Mouse (Mus musculus): Measurements from ENCODE around the gene Ap1m2.

Ap1m2 gene

DNA sequence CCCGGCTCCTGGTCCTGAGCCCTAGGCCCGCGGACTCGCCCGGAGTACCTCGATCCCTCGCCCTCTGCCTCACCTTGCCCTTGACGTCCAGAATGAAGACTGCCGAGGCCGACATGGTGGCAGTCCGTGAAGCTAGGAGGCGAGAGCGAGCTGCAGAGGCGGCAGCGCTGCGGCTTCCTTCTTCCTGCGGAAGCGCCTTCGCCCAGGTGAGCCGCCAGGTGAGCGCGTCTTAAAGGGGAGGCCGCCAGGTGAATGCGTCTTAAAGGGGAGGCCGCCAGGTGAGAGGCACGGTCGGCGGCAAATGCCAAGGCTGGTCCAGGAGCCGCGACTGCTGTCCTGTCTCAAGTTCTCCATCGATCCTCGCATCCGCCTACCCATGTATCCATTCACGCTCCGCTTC lies at the start of gene Ap1m2:
Ap1m2 (minus strand) TSS at position 204 of the 400 bp plus-strand sequence.
- no peak for DNase-seq (ENCODE audit: low read depth)

DNA sequence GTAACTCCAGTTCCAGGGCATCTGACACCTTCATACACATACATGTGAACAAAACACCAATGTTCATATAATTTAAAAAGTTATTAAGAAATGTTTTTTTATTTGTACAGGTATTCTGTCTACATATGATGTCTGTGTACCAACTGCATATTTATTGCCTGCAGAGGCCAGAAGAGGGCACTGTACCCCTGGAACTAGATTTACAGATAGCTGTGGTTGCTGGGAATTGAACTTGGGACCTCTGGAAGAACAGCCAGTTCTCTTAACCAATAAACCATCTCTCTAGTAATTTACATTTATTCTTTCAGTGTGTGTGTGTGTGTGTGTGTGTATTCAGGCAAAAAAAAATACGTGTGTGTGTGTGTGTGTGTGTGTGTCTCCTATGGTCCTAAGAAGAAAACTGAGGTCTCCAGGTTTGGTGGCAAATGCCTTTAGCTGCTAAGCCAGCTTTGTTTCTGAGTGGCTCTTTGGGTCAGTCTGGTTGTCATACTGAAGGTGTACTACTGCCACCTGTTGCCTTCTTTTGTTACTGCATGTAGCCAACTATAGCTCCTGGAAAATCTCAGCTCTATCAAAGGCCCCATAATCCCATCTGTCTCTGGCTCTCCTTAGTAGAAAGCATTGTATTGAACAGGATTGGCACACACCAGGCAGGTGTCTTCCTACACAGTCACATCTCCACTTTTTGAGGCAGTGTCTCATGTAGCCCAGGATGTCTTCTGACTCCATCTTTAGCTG lies 45.0 kb upstream of the Ap1m2 start:
- peak; percentile 90 for DNase-seq (ENCODE audit: low read depth)

DNA sequence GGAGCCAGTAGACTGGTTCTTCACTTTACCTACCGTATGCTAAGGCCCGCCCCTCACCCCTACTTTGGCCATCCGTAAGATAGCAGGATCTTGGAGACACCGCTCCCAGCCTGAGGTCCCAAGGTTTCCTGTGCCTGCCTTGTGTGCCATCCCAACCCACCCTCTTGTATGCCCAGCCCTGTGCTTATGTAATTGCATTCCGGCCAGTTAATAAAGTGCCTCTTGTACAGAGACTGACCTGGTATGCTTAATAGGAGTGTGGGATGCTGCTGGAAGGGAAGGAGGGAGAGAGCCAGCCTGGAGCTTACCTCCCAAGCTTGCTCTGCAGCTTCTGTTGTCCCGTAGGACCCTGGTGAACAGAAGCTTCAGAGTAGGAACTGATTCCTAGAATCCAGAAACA lies 42.7 kb upstream of the Ap1m2 start:
- no peak for DNase-seq (ENCODE audit: low read depth)

DNA sequence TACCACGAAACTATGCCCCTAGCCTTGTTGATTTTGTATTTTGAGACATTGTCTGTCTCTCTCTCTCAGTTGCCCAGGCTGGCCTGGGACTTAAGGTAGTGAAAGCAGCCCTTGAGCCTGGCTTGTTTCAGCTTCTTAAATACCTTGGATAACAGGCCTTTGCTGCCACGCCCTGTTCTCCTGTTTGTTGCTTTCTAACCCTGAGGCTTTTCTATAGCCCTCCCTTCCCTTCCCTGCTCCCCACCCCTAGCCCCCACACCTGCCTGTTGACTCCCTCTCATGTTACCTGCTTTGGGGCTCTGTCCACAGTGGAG lies 41.2 kb upstream of the Ap1m2 start:
- no peak for DNase-seq (ENCODE audit: low read depth)

DNA sequence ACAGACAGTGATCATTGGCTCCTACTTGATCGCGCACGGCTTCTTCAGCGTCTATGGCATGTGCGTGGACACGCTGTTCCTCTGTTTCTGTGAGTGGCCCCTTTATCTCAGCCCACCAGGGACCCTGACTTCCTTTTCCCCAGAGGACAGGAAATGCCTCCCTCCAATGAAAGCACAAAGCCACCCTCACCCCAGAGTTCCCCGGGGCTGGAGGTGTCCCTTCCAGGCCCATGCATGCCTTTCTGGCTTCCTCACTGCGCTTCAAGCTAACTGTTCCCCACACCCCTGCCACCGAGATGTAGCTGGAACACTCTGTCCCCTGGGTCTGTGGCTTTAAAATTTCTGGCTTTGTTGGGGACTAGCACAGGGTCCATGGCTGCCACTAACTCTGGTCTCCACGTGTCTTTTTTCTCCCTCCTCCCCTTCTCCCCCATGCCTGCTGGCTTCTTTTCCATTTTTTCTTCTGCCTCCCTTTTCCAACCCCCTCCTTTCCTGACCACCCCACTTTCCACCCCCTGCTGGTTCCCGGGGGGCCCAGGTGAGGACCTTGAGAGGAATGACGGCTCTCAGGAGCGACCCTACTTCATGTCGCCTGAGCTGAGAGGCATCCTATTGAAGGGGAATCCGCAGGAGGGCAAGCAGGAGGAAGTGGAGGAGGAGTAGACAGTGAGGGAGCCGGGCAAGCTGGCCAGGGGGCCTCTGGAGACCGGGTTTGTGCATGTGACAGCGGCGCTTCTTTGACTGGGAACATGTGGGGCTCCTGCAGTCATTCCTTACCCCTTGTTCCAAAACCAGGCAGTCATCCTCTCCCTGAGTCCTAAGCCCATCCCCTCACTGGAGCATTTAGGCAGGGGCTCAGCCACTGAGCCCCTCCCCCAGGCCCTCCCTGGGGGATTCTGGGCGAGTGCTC lies 40.6 kb upstream of the Ap1m2 start:
- no peak for DNase-seq (ENCODE audit: low read depth)

DNA sequence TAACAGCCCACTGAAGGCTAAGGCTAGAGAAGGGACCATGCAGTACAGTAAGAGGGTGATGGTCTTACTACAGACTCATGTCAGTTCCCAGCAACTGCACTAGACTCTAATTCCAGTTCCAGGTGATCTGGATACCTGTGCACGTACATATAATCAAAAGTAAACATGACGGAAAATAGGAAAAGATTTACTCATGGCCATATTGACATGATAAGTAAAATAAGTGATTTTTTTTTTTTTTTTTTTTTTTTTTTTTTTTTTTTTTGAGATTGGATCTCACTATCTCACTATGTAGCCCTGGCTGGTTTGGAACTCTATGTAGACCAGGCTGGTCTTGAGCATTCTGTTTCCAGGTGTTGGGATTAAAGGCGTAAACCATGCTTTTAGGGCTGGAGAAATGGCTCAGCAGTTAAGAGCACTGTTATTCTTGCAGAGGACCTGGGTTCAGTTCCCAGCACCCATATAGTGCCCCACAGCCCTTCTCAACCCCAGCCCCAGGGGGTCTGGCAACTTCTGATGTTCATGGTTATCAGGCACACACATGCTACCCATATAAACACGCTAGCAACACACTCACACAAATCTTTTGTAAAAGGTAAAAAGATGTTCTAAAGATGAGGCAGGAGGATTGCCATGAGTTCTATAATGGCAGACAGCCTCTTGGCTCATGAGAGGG lies 39.7 kb upstream of the Ap1m2 start:
- no peak for DNase-seq (ENCODE audit: low read depth)

DNA sequence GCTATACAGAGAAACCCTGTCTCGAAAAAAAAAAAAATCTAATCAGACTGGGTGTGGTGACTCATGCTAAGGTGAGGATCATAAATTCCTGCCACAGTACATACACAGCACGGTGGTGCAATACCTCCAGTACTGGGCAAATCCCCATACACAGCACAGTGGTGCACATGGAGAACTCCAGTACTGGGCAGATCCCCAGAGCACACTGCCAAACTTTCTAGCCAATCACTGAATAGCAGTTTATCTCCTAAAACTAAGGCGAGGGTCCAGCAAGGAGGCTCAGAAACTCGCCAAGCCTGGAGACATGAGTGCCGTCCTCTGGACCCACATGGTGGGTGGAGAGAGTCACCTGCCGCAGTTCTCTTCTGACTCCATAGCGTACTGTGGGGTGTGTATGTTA lies 39.0 kb upstream of the Ap1m2 start:
- no peak for DNase-seq (ENCODE audit: low read depth)

DNA sequence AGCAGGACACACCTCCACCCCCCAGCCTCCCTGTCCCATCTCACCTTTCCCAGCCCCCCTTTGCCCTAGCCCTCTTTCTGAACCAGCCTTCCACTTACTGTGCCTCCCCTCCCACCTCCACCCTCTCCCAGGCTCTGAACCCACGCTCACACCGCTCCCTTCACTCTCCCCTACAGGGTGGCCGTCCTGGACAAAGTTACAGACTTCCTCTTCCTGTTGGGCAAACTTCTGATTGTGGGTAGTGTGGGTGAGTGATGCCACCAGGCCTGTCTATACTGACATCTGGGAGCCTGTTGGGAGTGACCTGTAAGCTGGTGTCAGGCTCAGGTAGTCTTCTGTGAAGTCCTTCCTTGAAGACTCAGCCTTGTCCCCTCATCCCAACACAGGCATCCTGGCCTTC lies 36.0 kb upstream of the Ap1m2 start:
- no peak for DNase-seq (ENCODE audit: low read depth)

DNA sequence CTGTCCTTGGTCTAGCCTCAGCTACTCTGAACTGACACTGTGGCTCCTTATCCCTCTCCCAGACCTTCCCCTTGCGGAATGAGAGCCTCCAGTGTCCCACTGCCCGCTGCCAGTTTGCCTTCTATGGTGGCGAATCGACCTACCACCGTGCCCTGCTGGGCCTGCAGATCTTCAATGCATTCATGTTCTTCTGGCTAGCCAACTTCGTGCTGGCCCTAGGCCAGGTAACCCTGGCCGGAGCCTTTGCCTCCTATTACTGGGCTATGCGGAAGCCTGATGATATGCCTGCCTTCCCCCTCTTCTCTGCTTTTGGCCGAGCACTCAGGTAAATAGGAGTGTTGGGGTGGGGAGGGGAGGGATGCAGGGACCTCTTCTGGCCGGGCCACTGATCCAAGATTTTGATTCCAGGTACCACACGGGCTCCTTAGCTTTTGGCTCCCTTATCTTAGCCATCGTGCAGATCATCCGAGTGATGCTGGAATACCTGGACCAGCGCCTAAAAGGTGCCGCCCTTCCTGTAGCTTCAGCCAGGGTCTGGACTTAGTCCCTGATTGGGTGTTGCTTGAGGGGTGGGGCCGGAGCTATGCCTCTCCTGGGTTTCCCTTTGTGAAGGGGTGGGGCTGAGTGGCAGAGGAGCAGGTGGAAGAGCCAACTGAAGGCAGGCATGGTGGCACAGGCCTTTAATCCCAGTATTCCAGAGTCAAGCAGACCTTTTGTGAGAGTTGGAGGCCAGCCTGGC lies 34.7 kb upstream of the Ap1m2 start:
- DNase-seq (ENCODE audit: low read depth): no peak

DNA sequence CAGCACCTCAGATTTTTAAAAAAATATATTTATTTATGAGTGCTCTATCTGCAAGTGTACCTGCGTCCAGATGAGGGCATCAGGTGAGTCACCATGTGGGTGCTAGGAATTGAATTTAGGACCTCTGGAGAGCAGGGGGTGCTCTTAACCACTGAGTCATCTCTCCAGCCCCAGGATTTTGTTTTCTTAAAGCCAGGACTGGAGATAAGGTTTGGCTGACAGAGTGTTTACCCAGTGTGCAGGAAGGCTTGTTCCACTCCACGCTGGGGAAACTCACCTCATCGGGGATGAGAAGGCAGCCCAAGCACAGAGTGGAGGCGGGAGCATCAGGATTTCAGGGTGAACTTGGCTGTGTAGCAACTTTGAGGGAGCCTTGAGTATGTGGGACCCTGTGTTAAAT lies 28.3 kb upstream of the Ap1m2 start:
- no peak for DNase-seq (ENCODE audit: low read depth)

DNA sequence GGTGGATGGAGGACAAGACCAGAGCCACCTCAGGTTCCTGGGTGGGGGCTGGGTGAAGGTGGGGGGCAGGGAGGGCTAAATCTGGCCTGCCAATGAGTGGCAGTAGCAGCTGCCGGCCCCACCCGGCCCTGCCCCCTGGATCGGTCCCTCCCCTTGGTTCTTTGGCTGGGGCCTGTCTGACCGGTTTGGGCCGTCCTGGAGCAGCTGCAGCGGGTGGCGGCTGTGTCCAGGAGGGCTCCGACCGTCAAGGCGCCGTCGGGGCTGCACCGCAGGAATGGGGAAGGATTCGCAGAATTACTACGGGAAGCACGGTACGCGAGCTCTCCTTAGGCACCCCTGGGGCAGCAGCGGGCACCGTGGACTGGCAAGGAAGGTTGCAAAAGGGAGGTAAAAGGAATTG lies 25.5 kb upstream of the Ap1m2 start:
- DNase-seq (ENCODE audit: low read depth): no peak

DNA sequence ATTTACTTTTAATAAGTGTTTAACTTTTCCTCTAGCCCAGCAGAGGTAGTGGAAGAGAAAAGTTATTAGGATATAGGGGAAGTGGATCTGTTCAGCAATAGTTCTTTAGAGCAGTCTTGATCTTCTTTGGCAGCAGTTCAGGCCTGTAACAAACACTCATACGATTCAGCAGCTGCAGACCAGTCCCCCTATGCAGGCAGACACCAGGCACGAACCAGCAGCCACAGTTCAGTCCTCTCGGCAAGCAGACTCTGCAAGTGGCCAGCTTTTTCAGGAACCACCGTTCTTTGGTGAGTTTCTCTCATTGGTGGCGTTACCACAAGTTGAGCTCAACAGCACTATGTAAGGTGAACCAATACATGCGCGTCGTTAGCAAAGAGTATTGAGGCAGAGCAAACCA lies 24.4 kb upstream of the Ap1m2 start:
- no peak for DNase-seq (ENCODE audit: low read depth)

DNA sequence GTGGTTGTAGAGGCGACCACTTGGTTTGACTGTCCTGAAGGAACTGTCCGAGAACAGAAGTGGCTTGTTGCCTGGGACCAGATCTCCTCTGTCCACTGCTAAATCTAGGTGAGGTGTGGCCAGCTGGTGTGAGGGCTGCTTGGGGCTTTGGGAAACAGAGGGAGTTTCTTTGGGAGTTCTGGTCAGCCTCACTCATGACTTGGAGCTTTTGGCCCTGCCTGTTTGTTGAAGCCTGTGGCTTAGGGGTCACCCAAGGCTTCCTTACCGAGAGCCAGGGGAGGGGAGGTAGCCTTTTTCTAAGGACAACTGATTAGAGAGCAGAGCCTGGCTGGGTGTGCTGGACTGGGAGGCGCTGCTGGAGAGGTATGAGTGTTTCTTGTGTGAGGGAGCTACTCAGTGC lies 23.3 kb upstream of the Ap1m2 start:
- no peak for DNase-seq (ENCODE audit: low read depth)

DNA sequence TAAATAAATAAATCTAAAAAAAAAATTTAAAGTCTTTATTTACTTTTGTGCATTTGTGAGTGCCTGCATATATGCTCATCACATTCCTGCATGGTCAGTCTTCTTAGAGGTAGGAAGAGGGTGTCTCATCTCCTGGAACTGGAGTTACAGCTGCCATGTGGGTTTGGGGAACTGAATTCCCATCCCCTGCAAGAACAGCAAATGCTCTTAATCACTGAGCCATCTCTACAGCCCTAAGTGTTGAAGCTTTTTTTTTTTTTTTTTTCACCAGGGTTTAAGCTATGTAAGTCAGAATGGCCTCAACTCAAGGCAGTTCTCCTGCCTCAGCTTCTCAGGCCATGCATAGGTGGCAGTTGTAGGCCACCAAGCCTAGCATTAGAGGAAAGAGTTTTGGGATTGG lies 22.6 kb upstream of the Ap1m2 start:
- no peak for DNase-seq (ENCODE audit: low read depth)

DNA sequence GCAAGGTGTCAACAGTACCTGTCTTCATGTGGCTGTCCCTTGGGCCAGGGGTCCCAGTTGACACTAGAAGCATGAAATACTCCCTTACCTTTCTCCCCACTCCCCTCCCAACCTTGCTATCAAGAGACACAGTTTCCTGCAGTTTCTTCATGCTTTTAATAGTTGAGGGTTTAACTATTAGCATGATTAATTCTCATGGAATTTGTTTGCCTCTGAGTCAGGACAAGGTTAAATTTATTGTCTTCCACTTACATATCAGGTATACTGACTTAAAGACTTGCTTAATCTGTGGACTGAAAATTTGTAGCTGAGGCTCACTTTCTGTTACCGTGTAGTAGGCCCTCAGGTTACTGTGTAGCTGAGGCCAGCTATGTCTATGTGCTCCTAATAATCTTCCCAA lies 21.4 kb upstream of the Ap1m2 start:
- DNase-seq (ENCODE audit: low read depth): no peak

DNA sequence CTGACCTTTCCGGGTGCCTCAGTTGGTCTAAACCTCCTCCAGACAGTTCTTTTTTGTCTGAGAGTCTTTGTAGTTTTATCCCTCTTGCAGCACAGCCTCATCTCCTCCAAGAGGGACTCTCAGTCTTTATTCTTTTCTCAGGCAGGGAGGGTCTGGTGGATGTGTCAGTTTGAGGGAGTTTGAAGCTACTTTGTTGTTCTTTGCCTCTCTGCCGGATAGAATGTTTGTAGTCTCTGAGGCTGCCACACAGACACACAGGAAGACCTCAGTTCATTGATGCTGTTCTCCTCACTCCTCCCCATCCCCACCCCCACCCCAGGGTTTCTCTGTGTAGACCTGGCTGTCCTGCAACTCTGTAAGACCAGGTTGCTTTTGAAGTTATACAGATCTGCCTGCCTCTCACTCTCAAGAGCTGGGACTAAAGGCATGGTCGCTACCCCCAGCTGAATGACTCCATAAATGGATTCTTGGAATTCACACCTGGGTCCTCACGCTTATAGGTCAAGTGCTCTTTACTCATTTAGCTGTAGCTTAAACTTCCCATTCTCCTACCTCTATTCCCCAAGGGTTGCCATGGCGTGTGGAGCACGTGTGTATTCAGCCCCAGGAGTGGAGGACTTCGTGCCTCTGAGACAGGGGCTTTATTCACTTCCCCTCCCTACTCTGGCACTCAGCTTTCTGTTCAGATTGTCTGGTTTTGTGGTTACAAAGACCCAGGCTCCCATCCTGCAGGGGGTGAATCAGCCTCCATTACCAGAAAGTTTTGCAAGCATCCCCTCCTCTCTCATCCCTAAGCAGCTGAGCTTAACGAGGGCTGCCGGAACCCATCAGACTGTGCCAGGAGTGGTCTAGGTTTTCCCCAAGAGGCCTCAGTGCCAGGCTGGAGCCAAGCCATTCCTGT lies 20.3 kb upstream of the Ap1m2 start:
- peak; percentile 72 for DNase-seq (ENCODE audit: low read depth)

DNA sequence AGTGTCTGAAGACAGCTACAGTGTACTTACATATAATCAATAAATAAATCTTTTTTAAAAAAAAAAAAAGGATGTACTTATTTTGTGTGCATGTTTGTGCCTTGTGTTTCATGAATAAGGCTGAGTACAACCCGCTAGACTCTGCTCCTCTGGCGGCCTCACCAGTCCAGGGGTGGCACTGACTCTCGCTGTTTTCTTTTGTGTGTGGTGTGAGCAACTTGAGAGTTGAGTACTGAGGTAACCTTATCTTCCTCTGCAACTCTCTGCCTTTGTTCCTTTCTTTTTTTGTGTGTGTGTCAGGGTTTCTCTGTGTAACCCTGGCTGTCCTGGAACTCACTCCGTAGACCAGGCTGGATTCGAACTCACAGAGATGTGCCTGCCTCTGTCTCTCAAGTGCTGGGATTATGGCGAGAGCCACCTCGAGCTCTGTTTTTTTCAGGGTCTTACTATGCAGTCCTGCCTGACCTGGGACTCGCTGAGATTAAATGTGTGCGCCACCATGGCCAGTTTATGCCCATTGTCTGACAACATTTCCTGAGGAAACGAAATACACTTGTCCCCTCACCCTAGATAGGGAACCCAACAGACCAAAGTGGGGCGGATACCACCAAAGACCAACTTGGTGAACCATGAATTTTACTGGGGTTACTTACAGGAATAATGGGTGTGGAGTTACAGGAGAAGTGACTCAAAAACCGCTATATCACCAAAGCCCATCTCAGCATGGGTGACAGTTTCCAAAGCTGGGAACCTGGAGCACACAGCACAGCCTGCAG lies 19.4 kb upstream of the Ap1m2 start:
- DNase-seq (ENCODE audit: low read depth): peak; percentile 47

DNA sequence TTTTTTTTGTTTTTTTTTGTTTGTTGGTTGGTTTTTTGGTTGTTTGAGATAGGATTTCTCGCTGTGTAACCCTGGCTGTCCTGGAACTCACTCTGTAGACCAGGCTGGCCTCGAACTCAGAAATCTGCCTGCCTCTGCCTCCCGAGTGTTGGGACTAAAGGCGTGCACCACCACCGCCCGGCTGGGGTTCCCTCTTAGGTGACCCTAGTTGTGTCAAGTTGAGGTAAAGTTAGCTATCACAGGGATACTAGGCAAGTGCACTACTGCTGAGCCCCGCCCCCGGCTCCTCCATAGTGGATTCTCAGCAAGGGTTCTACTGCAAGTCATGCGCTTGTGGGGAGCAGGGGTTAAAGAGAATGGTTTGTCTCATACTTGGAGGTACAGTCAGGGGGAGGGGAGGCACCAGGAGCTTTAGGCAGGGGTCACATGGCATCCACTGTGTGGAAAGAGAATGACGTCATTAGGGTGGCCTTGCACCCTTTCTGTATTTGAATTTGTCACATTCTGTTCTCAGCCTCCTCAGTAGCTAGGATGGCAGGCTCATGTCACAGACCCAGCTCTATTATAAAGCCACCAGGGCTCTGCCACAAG lies 17.7 kb upstream of the Ap1m2 start:
- DNase-seq (ENCODE audit: low read depth): peak; percentile 64

DNA sequence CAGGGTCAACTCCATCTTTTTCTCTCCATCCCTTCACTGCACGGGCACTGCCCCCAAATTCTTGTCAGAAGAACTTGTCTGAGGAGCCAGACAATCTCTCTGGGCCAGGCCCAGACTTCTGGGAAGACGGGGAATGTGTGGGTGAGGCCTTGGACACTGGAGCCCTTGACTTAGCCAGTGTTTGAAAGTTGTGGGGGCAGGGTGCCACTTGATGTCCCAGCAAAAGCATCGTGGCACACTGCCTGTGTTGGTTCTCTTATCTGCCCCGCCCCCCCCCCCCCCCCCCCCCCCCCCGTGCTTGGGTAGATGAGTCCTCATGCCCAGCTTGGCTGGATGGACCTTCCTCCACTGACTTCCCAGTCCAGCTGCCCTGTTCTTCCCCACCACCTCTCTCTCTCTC lies 16.9 kb upstream of the Ap1m2 start:
- DNase-seq (ENCODE audit: low read depth): no peak

DNA sequence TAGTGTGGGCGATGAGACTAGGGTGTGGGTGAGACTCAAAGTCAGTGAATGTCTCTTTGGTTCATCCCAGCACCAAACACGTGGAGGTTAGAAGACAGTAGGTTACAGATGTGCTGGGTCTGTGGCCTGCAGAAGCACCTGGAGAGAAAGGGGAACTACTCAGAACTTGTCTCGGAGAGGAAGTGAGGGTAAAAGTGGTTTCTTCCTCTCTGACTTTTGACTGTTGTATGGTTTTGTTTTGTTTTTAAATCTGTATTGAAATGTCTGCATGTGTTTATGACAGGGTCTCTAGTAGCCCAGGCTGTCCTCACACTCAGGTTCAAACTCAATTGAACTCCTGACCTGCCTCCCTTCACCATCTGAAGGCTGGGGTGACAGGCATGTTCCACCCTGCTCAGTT lies 15.9 kb upstream of the Ap1m2 start:
- DNase-seq (ENCODE audit: low read depth): peak; percentile 84

Data from naive thymus-derived CD4-positive, alpha-beta T cell, adult 2 months (primary cell).